Mouse (Mus musculus): ENCODE measurements at regions not wholly inside any gene's neighbourhood (a gene's known extent, or its start where the extent isn't known, plus 50 kb on each side); places are given as distances from the start of the nearest gene placed in this dataset.
A peak's percentile ranks its signal among the peaks of the same experiment; 100 is the strongest.

DNA sequence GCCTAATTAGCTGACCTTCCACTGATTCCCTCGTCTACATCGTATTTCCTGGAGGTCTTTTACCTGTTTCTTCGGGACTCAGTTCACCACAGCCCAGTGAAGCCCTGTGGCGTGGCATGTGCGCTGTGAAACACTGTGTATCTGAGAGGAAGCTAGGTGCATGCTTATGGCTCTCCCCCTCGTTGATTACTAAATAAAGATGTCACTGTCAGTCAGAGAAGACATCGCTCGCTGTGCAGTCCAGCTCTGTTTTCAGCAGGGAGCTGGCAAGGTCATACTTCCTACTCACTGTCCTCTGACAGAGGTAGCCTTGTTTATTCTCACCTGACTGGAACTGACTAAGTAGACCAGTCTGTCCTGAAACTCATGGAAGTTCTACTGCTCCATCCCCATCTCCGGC is 68.7 kb upstream of the Adrb1 start:
- no peak for DNase-seq (ENCODE audit: low read depth, low spot score)

DNA sequence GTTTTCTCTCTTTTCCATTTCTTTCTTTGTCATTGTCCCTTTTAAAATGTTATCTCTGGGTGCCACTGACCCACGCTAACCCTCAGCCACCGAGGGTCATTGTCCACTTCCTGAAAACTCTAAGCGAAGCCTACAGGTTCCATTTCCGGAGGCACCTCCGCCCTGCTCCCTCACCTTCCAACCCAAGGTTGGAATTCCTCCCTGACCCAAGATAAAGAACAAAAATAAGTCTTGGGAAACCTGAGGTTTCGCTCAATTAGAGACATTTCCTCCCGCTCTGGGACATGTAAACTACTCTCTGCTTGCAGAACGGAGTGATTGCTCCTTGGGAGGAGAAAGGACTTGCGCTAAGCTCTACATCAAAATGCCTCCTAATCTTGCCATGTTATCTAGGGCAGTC is 66.7 kb upstream of the Adrb1 start:
- DNase-seq (ENCODE audit: low read depth, low spot score): no peak

DNA sequence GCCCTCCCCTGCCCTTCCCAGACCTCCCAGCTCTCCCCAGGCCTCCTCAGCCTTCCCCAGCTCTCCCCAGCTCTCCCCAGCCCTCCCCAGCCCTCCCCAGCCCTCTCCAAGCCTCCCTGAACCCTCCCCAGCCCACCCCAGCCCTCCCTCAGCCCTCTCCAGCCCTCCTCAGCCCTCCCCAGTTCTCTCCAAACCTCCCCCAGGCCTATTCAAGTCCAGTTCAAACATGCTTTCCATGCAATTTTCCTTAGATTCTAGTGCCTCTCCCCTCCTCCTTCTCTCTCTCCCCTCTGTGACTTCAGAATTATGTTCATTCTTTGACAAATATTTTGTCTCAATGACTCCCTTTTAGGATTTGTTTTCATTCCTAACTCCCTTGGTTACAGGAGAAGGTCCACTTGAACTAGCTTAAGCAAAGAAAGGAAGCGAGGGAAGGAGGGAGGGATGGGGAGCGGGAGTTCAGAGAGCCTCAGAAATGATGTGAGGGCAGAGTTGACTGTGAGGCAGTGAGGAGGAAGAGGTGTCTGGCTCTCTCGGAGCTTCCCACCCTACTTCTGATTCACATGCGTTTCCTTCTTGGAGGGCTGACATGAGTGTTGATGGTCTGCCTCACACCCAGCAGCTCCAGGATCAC is 61.3 kb upstream of the Adrb1 start:
- no peak for DNase-seq (ENCODE audit: low read depth, low spot score)

DNA sequence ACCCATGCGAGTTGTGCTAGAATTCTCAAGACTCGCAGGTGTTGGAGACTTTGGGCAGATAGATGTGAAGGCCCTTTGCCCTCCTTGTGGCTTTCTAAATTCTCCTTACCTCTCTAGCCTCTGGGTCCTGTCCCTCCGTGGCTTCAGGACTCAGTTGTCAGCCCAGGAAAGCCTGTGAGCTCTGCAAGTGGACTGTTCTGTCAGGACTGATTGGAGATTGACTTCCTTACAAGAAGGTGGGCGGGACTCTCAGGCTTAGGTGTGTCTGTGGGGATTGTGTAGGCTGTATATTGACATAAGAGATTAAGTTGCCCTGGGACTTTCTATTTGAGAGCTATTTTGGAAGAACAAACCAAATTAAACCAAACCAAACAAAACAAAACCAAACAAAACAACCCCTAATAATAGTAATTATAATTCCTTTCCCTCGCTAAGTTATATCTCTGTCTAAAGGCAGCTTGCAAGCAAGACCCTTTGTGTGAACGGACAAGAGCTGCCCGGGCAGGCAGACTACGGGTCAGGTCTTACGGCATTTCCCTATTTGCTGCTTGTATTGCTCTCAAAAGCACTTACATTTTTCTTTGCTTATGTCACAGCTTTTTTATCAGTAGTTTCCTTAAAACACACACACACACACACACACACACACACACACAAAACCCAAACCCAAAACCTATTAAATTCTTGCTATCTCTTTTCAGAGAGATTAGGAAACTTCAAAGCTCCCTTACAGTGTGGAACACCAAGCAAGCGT is 58.3 kb upstream of the Adrb1 start:
- no peak for DNase-seq (ENCODE audit: low read depth, low spot score)

DNA sequence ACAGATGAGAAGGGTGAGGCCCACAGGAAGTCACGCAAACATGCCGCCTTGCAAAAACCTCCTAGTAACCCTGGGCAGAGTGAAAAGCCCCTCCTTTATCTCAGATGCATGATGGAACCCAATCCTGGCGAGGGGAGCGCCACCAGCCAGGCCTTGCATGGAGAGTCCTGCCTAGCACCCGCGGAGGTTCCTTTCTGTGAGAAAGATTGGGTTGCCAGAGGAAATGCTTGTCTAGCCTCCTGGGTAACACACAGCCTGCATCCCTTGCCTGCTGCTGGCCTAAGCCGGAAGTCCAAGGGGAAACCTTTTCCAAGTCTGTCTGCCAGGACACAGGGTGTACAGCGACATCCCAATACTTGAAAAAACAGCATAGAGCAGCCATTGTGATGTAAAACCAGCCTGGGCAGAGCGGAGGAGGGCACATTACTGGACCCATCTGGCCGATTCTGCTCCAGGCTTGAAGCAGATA is 57.7 kb upstream of the Adrb1 start:
- DNase-seq (ENCODE audit: low read depth, low spot score): no peak

DNA sequence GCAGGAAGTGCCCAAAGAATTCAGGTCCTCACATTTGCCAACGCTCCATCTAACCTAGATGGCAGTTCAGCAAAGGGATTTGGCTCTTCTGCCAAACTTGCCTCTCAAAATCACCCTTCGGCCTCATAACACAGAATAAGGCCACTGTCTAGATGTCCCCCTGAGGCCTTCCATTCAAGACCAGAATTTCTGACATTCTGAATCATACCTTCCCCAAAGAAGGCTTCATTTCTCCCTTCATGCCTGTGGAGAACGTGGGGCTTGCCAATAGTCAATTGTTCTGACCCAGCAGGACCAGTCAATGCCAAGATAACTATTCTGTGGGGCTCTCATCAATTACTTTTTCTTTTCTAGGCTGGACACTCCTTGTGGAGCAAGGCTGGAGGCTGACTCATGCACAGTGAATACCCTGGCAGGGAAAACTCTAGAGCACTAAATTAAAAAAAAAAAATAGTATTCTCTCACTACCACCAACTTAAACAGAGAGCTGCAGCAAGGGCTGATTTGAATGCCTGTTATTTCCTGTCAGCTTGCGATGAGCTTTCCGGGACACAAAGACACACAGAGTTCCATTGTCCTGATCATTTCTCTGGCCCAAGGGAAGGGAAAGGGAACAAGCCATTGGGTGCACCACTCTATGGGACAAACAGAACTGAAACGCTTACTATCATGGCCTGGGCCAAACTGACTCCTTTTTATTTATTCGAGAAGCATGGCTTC is 56.9 kb upstream of the Adrb1 start:
- DNase-seq (ENCODE audit: low read depth, low spot score): no peak

DNA sequence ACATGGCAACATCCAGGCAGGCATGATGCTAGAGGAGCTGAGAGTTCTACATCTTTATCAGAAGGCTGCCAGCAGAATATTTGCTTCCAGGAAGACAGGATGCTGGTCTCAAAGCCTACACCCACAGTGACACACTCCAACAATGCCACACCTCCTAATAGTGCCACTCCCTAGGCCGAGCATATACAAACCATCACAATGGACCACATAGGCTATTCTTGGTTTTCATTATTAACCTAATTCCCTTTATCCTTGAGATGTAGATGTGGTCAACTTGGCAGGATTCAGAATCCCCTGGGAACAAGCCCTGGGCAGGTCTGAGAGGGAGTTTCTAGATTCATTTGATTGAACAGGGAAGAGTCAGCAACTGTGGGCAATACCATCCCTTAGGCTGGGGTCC is 56.0 kb upstream of the Adrb1 start:
- no peak for DNase-seq (ENCODE audit: low read depth, low spot score)

DNA sequence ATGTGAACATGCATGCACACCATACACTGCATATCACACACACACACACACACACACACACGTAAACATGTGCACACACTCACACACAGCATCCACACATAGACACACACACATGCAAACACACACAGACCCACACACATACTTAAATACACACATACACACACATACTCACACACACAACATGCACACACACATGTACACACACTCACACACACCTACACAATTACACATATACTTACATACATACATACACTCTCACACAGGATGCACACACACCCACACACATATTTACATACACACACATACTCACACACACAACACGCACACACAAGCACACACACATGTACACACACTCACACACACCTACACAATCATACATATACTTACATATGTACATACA is 54.1 kb upstream of the Adrb1 start:
- DNase-seq (ENCODE audit: low read depth, low spot score): no peak

DNA sequence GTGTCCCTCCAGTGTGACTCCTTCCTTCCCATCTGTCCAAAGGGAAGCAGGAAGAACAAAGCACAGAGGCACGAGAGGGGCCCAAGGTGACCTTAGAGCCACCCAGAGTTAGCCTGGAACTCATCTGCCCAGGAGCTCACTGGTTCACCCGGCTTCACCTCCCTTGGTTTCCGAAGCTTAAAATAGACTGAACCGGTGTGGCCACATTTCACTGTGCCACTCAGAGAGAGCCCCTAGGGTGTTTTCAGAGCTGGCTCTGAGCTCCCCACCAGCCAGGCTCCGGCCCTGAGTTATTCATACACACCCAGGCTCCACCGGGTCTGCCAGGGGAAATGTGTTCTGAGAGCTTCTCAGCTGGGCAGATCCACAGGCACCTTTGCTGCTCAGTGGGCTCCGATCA is 53.0 kb upstream of the Adrb1 start:
- peak; percentile 30 for DNase-seq (ENCODE audit: low read depth, low spot score)

DNA sequence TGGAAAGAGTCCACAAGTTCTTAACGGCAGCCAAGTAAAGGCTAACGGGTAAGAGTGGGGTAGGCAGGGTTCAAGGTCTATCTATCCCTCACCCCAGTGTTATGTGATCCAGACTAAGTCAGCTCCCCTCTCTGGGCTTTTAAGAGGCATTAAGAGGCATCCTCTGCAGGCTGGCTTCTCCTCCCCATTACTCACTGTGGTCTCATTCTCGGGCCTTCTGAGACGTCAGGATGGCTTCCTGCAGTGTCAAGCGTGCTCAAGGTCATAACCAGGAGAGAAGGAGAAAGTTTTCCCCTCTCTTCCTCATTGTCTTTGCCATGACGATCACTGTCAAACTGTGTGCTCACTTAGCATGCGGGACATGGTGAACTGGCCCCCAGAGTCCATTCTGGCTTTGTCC is 52.5 kb upstream of the Adrb1 start:
- no peak for DNase-seq (ENCODE audit: low read depth, low spot score)

Measured in forelimb bud, embryonic 11.5 days (tissue).